In genomic region chr9:27193592-27194080, GRCm38 (mm10) we compare ENCODE assay signal across 10 mouse cellular contexts. TPM values are rescaled to one million over a fixed set of nuclear protein-coding genes. Genes with fewer than 3 reads are reported as not detected.
DNase-seq lines count a peak whose midpoint lies in the region; ATAC-seq lines count a peak whose summit lies in the region.
"Had no signal": no experiment of that assay in that cellular context is flagged by ENCODE, and none has a peak within 500 bp of the region (broad histone marks: within the 10 kb centered on the region; RNA-seq: fewer than 3 reads in every experiment).

No protein-coding gene starts in this region.

- H3K27ac ChIP-seq in forebrain, embryonic 15.5 days (replicated peaks), result peak overlapping the region; percentile 87
- H3K27ac ChIP-seq: liver, embryonic 15.5 days had no signal

- no peaks in the 10 kb centered on the region for H3K27me3 ChIP-seq in forebrain, embryonic 15.5 days
- H3K27me3 ChIP-seq: liver, embryonic 15.5 days had no signal

- peak; percentile 92 for DNase-seq in heart, adult 11 months
- no peak for DNase-seq in heart, adult 9 months (ENCODE audit: low spot score in 2 of 2)
- peak; percentile 96 for DNase-seq in brain, adult 2 months (ENCODE audit: low read depth, low spot score)
- DNase-seq in left cerebral cortex, postnatal 14 days (ENCODE audit: low spot score in 2 of 2), result peak; percentile 58 to 65
- DNase-seq in lung, postnatal 14 days, result no peak
- DNase-seq in thymus, postnatal 25 days, result no peak
- no peak for DNase-seq in adrenal gland, postnatal 14 days

- WGBS in forebrain, embryonic 15.5 days, result 38% methylated on average over 5 of the region's 6 CpGs

- H3K4me3 ChIP-seq in forebrain, embryonic 15.5 days, result no peak overlapping the region
- H3K4me3 ChIP-seq: liver, embryonic 15.5 days; myocyte had no signal

- no peaks in the 10 kb centered on the region for H3K9me3 ChIP-seq in forebrain, embryonic 15.5 days
- H3K9me3 ChIP-seq: liver, embryonic 15.5 days had no signal

- no peak overlapping the region for H3K4me2 ChIP-seq in forebrain, embryonic 15.5 days (replicated peaks)
- H3K4me2 ChIP-seq: liver, embryonic 15.5 days had no signal

- no peaks in the 10 kb centered on the region for H3K36me3 ChIP-seq in forebrain, embryonic 15.5 days
- H3K36me3 ChIP-seq: liver, embryonic 15.5 days had no signal

- intact Hi-C loops in left cerebral cortex, postnatal 14 days (cut with DNase I), result loop anchor here (5.0 kb wide), 1 partner anchor 104 kb away; the partner anchor contains the start of gene Igsf9b

- peaks cover 34% of the 10 kb centered on the region for H3K4me1 ChIP-seq in forebrain, embryonic 15.5 days
- H3K4me1 ChIP-seq: liver, embryonic 15.5 days had no signal

- no peak overlapping the region for H3K9ac ChIP-seq in forebrain, embryonic 15.5 days (replicated peaks)
- H3K9ac ChIP-seq: liver, embryonic 15.5 days had no signal

- ATAC-seq in forebrain, embryonic 15.5 days (replicated peaks), result no peak; the same call in 1 of the 2 replicates

RNA-seq across cellular contexts. Expression of gene Jam3, which starts 38.4 kb away (rescaled TPM):
- 67.3 and 67.9 TPM in 2 replicates for polyA plus RNA-seq in forebrain, embryonic 15.5 days (2015; fragmentation: Nextera tagmentation; extraction: Ambion mirVana)
- total RNA-seq in left cerebral cortex, postnatal 14 days (2021), result 10 to 100 TPM; 24.1 to 26.9 TPM
- total RNA-seq in adrenal gland, postnatal 14 days (2021), result 30.9 and 38.4 TPM in 2 replicates

Comparison
In these comparisons a context has a peak if more than half of its experiments do, and no peak if none do; other contexts are left out.
1. DNase-seq: peak in heart, adult 11 months (single experiment), brain, adult 2 months (single experiment) and left cerebral cortex, postnatal 14 days (2 of 2); none in heart, adult 9 months (0 of 2), lung, postnatal 14 days (single experiment), thymus, postnatal 25 days (single experiment) and adrenal gland, postnatal 14 days (single experiment).